Mouse (Mus musculus) regulatory T cell (primary cell): ENCODE data around the gene Prkcq.

Experiments
- in situ Hi-C: fragments of 300-600 bp; cut with MboI, MseI; formaldehyde crosslinking; loops from one replicate; pipeline ENCODE4 v1.15.1; 2025; ENCODE audit warnings: high pct_unique_total_duplicates

Prkcq gene

DNA sequence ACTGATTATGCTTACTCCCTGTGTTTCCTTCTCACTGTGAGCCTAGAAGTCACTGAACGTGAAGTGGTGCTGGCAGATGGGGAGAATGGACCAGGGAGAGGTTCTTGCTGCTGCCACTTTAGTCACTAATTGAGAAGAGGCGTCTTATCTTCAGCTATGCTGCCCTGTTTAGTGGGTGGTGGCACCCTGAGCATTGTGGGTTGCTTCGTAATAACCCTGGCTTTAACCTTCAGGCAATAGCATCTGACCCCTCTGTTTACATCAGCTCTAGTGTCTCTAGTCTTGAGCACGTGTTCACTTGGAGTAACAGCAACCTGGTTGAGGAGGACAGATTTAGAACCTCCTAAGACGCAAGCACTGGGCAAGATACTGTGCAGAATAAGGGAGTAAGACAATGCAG is 44.9 kb downstream of the Prkcq start:
- in situ Hi-C loops, result no loop called here

GRCm38 (mm10) chr2:11218122-11218521 is 46.2 kb downstream of the Prkcq start:
- in situ Hi-C loops, result no loop called here

DNA sequence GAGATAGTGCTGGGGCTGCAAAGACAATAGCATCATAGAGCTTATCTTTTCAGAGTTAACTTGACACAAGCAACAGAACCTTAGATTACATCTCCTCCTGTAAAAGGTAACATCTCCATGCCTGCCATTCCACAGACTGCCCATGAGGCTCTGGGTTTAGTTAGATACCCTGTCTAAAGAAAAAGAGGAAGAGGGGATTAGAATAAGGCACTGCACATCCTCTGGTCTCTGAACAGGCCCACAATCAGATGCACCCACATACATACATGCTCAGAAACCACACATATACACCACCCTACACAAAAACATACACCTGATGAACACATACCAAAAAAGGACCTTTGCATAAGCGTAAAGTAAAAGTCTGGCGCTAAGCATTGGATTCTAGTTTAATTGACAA is 47.4 kb downstream of the Prkcq start:
- in situ Hi-C loops, result no loop called here

DNA sequence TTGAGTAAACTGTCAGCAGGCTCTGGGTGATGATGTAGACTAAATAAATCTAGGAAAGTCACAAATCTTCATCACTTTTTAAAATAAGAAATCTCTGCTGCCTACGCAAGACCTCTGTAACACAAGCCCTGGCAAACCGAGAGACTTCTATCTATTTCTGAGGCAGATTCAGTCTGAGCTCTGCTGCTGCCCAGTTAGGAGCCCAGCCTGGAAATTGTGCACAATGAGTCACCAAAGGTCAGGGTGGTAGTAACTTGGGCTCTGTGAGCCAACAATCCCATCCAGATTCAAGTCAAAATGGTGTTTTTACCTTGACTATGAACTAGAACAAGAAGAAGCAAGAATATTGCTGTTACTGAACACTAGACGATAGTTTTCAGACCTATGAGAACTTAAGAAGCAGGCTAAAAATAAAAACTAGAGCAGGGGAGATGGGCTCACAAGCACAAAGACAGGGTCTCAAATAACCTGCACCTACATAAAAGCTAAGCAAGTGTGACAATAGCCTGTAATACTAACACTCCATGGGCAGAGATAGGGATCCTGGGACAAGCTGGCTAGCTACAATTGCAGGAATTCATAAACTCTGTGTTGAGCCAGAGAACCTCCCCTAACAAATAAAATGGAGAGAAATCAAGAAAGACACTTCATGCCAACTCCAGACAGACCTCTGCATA is 53.0 kb downstream of the Prkcq start:
- in situ Hi-C loops, result no loop called here

GRCm38 (mm10) chr2:11225485-11225876 is 53.6 kb downstream of the Prkcq start:
- in situ Hi-C loops, result no loop called here

DNA sequence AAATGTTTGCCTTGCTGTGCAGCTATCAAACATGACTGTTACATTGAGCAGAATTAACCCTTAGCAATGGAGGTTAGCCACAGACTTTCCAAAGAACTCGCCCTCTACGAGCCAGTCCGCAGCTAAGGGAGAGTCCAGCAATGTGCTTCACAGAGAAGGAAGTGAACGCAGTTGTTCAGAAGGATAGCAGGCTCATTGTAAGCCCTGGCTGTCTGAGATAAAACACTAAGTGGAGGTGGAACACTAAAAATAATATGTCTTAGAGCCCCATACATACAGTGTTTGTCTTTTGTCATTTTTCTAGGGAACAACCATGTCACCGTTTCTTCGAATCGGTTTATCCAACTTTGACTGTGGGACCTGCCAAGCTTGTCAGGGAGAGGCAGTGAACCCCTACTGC is 54.6 kb downstream of the Prkcq start:
- in situ Hi-C loops, result no loop called here

GRCm38 (mm10) chr2:11229126-11229525 is 57.2 kb downstream of the Prkcq start:
- in situ Hi-C loops, result no loop called here

- in situ Hi-C loops, result no loop called here
Observed at GRCm38 (mm10) chr2:11231118-11231517, 59.2 kb downstream of the Prkcq start.

GRCm38 (mm10) chr2:11231988-11232387 is 60.1 kb downstream of the Prkcq start:
- in situ Hi-C loops, result no loop called here

- in situ Hi-C loops, result no loop called here
Observed at GRCm38 (mm10) chr2:11238254-11238653, 66.3 kb downstream of the Prkcq start.

DNA sequence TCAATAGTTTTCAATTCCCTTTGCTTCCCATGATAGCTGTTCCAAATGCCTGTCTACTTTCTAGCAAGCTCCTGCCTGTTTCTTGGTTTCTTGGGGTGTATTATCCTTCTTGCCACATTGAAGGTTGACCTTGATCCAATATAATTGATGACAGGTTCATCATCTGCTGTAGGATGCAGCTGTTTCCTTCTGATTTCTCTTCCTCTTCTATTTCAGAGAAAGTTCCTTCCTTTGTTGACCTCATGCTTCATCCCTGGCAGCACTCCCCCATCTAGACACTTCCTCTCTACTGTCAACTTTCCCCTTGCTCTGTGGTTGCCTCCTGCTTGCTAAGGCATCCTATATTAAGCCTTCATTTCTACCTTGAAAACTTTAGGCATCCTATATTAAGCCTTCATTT is 67.6 kb downstream of the Prkcq start:
- in situ Hi-C loops, result no loop called here

GRCm38 (mm10) chr2:11245926-11246325 is 74.0 kb downstream of the Prkcq start:
- in situ Hi-C loops, result no loop called here

- in situ Hi-C loops, result no loop called here
Observed at GRCm38 (mm10) chr2:11253945-11254344, 82.0 kb downstream of the Prkcq start.

- in situ Hi-C loops, result no loop called here
Observed at GRCm38 (mm10) chr2:11254446-11254845, 82.5 kb downstream of the Prkcq start.

DNA sequence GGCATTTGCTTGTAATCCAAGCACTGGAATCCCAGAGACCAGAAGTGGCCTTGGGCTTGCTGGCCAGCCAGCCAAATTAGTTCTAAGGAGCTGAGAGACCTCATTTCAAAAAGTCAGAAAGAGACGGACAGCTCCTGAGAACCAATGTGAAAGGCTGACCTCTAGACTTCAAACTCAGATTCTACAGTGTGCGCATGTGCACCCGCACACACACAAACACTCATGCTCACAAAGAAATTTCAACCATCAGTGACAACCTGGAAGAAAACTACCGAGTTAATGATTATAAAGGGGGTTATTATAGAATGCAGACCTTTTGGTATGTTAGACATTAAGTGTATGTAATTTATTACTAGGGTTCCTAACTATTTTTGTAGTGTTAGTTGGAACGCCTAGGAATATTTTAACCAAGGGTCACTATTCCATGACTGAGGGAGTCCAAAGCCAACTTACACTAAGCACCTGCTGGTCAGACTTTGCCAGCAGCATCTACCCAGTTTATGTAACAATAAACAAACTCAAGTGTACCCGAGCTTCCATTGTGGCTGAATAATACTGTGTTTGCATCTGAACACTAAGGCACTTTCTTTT is 85.4 kb downstream of the Prkcq start:
- in situ Hi-C loops, result no loop called here

DNA sequence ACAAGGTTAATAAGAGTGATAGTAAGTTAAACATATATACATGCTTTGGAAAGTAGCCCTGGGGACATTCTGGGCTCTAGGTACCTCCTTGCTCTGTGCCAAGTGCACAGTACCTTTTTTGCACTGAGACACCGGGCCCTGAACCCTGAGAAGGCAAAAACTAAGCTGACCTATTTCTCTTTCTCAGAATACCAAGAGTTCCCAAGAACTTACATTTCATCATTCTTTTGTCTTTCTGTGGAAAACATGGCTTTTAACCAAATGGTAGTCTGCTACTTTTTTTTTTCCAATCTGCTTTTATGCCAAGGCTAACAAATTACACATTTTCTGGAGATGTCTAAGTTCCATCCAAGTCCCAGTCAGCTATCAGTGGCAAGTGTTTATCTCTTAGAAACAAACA is 86.3 kb downstream of the Prkcq start:
- in situ Hi-C loops, result no loop called here

GRCm38 (mm10) chr2:11259361-11259760 is 87.5 kb downstream of the Prkcq start:
- in situ Hi-C loops, result no loop called here

- in situ Hi-C loops, result no loop called here
Observed at GRCm38 (mm10) chr2:11264836-11265235, 92.9 kb downstream of the Prkcq start.

DNA sequence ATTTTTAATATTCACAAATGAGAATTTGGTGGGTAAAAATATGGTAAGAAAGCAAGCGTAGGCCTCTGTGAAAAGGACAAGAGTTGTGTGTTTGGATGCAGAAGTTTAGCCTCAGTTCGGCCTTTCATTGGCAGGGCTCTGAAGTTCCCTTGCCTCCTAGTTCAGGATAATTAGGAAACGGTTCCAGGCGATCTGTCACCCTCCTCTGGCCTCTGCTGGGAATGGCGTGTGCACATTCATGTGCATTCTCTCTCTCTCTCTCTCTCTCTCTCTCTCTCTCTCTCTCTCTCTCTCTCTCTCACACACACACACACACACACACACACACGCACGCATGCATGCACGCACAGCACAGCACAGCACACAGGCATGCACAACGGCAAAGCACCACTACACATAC is 93.5 kb downstream of the Prkcq start:
- in situ Hi-C loops, result no loop called here

GRCm38 (mm10) chr2:11266294-11266693 is 94.4 kb downstream of the Prkcq start:
- in situ Hi-C loops, result no loop called here

DNA sequence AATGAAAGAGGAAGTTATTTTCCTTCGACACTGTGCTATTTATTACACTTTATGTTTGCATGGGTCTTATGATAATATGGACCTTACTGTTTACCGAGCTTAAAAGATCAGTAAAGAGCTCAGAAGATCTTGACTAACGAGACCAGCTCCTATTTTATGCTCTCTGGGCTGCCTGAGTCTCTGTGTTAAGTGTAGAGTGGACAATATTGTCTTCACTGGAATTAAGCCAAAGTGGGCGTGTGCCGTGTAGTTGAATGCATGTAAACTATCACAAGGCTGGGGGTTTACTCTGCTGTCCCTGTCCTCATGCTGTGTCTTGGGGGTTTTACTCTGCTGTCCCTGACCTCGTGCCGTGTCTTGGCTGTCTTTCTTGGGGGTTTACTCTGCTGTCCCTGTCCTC is 107.1 kb downstream of the Prkcq start:
- in situ Hi-C loops, result no loop called here

- in situ Hi-C loops, result no loop called here
Observed at GRCm38 (mm10) chr2:11280247-11280646, 108.3 kb downstream of the Prkcq start.

DNA sequence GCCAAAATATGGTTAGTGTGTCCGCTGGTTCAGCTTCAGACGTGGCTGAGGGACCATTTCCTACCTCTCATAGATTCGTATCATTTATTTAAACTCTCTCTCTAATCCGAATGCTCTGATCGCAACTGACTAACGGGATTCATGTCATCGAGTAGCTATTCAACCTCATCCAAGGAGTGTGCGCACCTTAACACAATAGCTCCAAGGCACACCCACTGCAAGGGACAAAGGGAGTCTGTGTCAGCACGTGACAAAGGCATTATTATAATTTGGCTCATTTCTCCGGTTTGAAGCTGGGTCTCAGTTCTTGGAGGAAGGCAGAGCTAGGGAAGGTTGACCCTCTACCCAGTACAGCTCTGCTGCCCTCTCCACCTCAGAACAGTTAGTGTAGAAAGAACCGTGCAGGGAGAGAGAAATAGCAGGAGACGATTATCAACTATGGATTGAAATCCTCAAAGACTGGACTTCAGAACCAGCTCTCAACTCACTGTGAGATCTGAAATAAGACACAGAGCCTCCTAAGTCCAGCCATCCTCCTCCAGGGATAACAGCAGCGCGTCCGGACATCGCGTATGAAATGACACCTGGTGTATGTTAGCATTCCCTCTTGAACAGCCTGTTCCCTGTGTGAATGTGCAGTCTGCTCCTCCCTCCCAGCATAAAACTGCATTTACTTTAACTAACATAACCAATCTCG is 116.1 kb downstream of the Prkcq start:
- in situ Hi-C loops, result loop anchor here (5.0 kb wide), 1 partner anchor 176 kb away; no protein-coding TSS in a partner anchor
